Mouse (Mus musculus) hindbrain, embryonic 16.5 days (tissue): ENCODE data around the gene Col27a1. TPM values are rescaled to one million over a fixed set of nuclear protein-coding genes. Genes with fewer than 3 reads are reported as not detected.
A peak's percentile ranks its signal among the peaks of the same experiment; 100 is the strongest.

Experiments used
- ATAC-seq: fragments of 200-750 bp; cut with Nextera tagmentation; 2 replicates; pipeline ENCODE4 v1.8.0; 2017; ENCODE audit warnings: moderate TSS enrichment, moderate library complexity
- H3K27ac ChIP-seq: fragments of 300-500 bp; sonication (generic); 2 replicates; pipeline ENCODE4 v1.5.1; 2014; ENCODE audit warnings: low read depth, mild to moderate bottlenecking, control low read depth, low read length, moderate library complexity
- H3K27me3 ChIP-seq: fragments of 300-500 bp; sonication (generic); replicated peaks from 2 replicates; pipeline ENCODE4 v1.6.1; 2014; ENCODE audit warnings: low read length; ENCODE audit not compliant: control insufficient read depth, insufficient read depth
- H3K36me3 ChIP-seq: fragments of 300-500 bp; sonication (generic); 2 replicates; pipeline ENCODE4 v1.6.1; 2014; ENCODE audit warnings: mild to moderate bottlenecking, low read length, moderate library complexity, mixed read lengths; ENCODE audit not compliant: control insufficient read depth, insufficient read depth
- H3K4me1 ChIP-seq: fragments of 300-500 bp; sonication (generic); 2 replicates; pipeline ENCODE4 v1.6.1; 2014; ENCODE audit warnings: low read depth, low read length; ENCODE audit not compliant: control insufficient read depth, insufficient read depth
- H3K4me2 ChIP-seq: fragments of 300-500 bp; sonication (generic); 2 replicates; pipeline ENCODE4 v1.6.1; 2014; ENCODE audit warnings: mild to moderate bottlenecking, low read length, control low read depth, moderate library complexity
- H3K4me3 ChIP-seq: fragments of 300-500 bp; sonication (generic); 2 replicates; pipeline ENCODE4 v1.5.1; 2014; ENCODE audit warnings: mild to moderate bottlenecking, low read length, control low read depth, moderate library complexity
- H3K9ac ChIP-seq: fragments of 300-500 bp; sonication (generic); 2 replicates; pipeline ENCODE4 v1.6.1; 2014; ENCODE audit warnings: low read depth, mild to moderate bottlenecking, control low read depth, low read length, moderate library complexity
- H3K9me3 ChIP-seq: fragments of 300-500 bp; sonication (generic); 2 replicates; pipeline ENCODE4 v1.6.1; 2014; ENCODE audit warnings: mild to moderate bottlenecking, low read length, moderate library complexity; ENCODE audit not compliant: control insufficient read depth
- WGBS: fragments of 180-500 bp; shearing (Covaris S2); extraction: QIAGEN DNeasy Blood & Tissue Kit; methylation state at CpG from one replicate; pipeline ENCODE4 v1.1.7; 2014; 5-methylcytosine and 5-hydroxymethylcytosine counted together
- polyA plus RNA-seq: library from polyadenylated mRNA; unstranded; fragments of >200 nt; fragmentation: Nextera tagmentation; extraction: Ambion mirVana; gene quantifications from 2 replicates; pipeline ENCODE4 v1.2.1, GENCODE M21; 2015

Gene Col27a1
- polyA plus RNA-seq, 1 experiment from 2014 or later: 2.7 TPM

DNA sequence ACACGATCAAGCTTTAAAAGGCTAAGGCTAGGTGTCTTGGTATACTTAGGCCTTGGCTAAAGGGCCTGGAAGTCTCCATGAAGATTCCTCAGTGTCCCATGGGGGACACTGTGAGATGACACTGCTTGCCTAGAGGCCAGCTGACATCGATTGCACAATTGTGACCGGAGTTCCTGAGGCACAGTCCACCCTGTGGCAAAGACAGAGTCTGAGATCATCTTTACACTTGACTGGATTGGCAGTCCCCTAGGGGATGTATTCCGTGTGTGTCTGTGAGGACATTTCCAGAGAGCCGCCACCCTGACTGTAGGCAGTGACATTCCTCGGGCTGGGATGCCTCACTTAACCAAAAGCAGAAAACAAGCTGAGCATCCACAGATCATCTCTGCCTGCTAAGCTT lies 146.1 kb downstream of the Col27a1 start:
- no peak overlapping the region for H3K4me2 ChIP-seq
- H3K36me3 ChIP-seq: no peaks in the 10 kb centered on the region
- no peaks in the 10 kb centered on the region for H3K4me1 ChIP-seq
- H3K9ac ChIP-seq: no peak overlapping the region
- H3K27me3 ChIP-seq: no peaks in the 10 kb centered on the region
- H3K4me3 ChIP-seq: no peak overlapping the region
- no peaks in the 10 kb centered on the region for H3K9me3 ChIP-seq
- ATAC-seq: no peak
- no peak overlapping the region for H3K27ac ChIP-seq
- WGBS: 65% methylated on average over 6 of the region's 6 CpGs

DNA sequence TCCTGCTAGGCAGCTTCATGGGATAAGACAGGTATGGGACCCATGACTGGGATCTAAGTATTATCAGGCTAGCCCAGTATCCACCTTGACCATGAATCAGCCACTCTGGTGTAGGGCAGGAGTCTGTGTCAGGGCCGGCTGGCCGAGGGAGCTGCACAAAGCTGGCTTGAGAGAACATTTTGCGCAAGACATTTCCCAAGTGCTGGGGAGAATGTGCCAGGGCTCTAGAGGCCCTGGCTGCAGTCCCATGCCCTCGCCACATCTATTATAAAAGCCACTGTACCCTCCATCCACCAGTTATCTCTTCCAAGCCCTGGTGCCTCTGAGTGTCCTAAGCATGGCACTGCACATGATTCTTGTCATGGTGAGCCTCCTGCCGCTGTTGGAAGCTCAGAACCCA lies 148.3 kb downstream of the Col27a1 start, which contains the start of gene Orm2:
Gene Orm2, plus strand, starts transcription at position 300 of the 400 bp plus-strand sequence.
- 83% methylated on average over 4 of the region's 5 CpGs for WGBS
- Histone ChIP-seq H3K27me3 (no peaks in the 10 kb centered on the region), H3K9me3 (no peaks in the 10 kb centered on the region), H3K4me3 (no peak within 1 kb of the TSS), H3K9ac (no peak within 1 kb of the TSS), H3K36me3 (no peaks in the 10 kb centered on the region), H3K4me2 (no peak within 1 kb of the TSS), H3K27ac (no peak within 1 kb of the TSS), H3K4me1 (no peaks in the 10 kb centered on the region)
- peak; percentile 12; the same call in 1 of the 2 replicates for ATAC-seq

DNA sequence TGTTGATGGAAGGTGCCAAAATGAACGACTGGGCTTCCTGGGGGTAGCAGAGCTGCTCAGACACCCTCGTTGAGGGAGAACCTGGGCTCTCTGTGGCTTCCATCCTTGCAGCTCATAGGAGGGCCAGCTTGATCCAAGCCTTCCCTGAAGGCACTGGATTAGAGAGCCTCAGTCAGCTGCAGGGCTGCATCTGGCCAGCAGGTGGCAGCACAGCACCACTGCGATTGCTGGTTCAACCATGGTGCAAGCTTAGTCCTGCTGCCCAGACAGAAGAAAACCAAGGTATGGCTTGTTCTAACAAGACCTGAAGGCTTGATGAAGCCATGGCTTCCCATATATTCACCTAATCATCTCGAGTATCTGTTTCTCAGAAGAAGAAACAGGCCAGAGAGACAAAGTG lies 154.8 kb downstream of the Col27a1 start:
- H3K27ac ChIP-seq: no peak overlapping the region
- no peaks in the 10 kb centered on the region for H3K9me3 ChIP-seq
- no peaks in the 10 kb centered on the region for H3K4me1 ChIP-seq
- H3K36me3 ChIP-seq: peaks cover 3% of the 10 kb centered on the region
- WGBS: 26% methylated on average over 4 of the region's 4 CpGs
- H3K4me3 ChIP-seq: no peak overlapping the region
- no peak overlapping the region for H3K4me2 ChIP-seq
- H3K9ac ChIP-seq: no peak overlapping the region
- ATAC-seq: peak; percentile 57
- H3K27me3 ChIP-seq: no peaks in the 10 kb centered on the region

- ATAC-seq: peak; percentile 7; the same call in 1 of the 2 replicates
- no peaks in the 10 kb centered on the region for H3K4me1 ChIP-seq
- WGBS: 22% methylated on average over 7 of the region's 7 CpGs
- peaks cover 3% of the 10 kb centered on the region for H3K36me3 ChIP-seq
- no peaks in the 10 kb centered on the region for H3K9me3 ChIP-seq
- H3K27ac ChIP-seq: no peak overlapping the region
- H3K4me3 ChIP-seq: no peak overlapping the region
- no peaks in the 10 kb centered on the region for H3K27me3 ChIP-seq
- 0 out of 2 replicates have a peak overlapping the region, but pooled peaks have one; percentile 1 for H3K9ac ChIP-seq
- H3K4me2 ChIP-seq: no peak overlapping the region
Observed at GRCm38 (mm10) chr4:63370897-63371296, 157.1 kb downstream of the Col27a1 start.

- peaks cover 3% of the 10 kb centered on the region for H3K36me3 ChIP-seq
- no peak overlapping the region for H3K4me2 ChIP-seq
- H3K4me3 ChIP-seq: no peak overlapping the region
- H3K9ac ChIP-seq: no peak overlapping the region
- H3K9me3 ChIP-seq: no peaks in the 10 kb centered on the region
- H3K27ac ChIP-seq: no peak overlapping the region
- no peak for ATAC-seq
- 60% methylated on average over 3 of the region's 3 CpGs for WGBS
- H3K27me3 ChIP-seq: no peaks in the 10 kb centered on the region
- H3K4me1 ChIP-seq: no peaks in the 10 kb centered on the region
Observed at GRCm38 (mm10) chr4:63371890-63372289, 158.1 kb downstream of the Col27a1 start.

- Histone ChIP-seq H3K27ac (no peak overlapping the region), H3K9ac (no peak overlapping the region), H3K27me3 (no peaks in the 10 kb centered on the region), H3K4me1 (no peaks in the 10 kb centered on the region), H3K4me2 (no peak overlapping the region), H3K36me3 (peaks cover 3% of the 10 kb centered on the region; the same call in 1 of the 2 replicates), H3K9me3 (no peaks in the 10 kb centered on the region), H3K4me3 (no peak overlapping the region)
- no peak for ATAC-seq
- 88% methylated on average over 8 of the region's 8 CpGs for WGBS
Observed at GRCm38 (mm10) chr4:63373404-63373803, 159.6 kb downstream of the Col27a1 start.

DNA sequence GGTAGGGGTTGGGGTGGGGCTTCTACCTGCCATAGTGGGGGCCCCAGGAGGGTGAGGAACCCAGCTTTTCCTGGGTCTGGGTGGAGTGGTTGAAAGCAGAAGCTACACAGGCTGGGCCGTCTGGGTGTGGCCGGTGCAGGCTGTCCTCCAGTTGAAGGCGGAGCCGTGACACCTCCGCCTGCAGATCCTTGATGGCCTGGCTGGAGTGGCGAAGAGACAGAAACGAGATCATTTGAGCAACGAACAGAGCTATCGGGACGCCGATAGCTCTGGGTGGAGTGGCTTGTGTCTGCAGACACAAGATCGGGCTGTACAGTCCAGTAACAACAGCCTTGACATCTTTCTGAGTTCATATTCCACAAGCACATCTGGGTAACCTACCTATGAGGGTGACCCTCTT lies 160.5 kb downstream of the Col27a1 start:
- no peak for ATAC-seq
- no peaks in the 10 kb centered on the region for H3K4me1 ChIP-seq
- H3K4me2 ChIP-seq: no peak overlapping the region
- H3K27me3 ChIP-seq: no peaks in the 10 kb centered on the region
- WGBS: 87% methylated on average over 12 of the region's 12 CpGs
- H3K36me3 ChIP-seq: peaks cover 6% of the 10 kb centered on the region; the same call in 1 of the 2 replicates
- H3K27ac ChIP-seq: no peak overlapping the region
- H3K4me3 ChIP-seq: no peak overlapping the region
- no peak overlapping the region for H3K9ac ChIP-seq
- H3K9me3 ChIP-seq: no peaks in the 10 kb centered on the region

GRCm38 (mm10) chr4:63375367-63375766 lies 161.6 kb downstream of the Col27a1 start:
- H3K9ac ChIP-seq: 0 out of 2 replicates have a peak overlapping the region, but pooled peaks have one; percentile 19
- no peak overlapping the region for H3K4me3 ChIP-seq
- H3K4me2 ChIP-seq: no peak overlapping the region
- ATAC-seq: peak; percentile 82
- H3K9me3 ChIP-seq: no peaks in the 10 kb centered on the region
- 40% methylated on average over 1 of the region's 1 CpGs for WGBS
- no peak overlapping the region for H3K27ac ChIP-seq
- no peaks in the 10 kb centered on the region for H3K4me1 ChIP-seq
- no peaks in the 10 kb centered on the region for H3K27me3 ChIP-seq
- peaks cover 4% of the 10 kb centered on the region; the same call in 1 of the 2 replicates for H3K36me3 ChIP-seq

GRCm38 (mm10) chr4:63377483-63377882 lies 163.7 kb downstream of the Col27a1 start:
- H3K9ac ChIP-seq: no peak overlapping the region
- no peaks in the 10 kb centered on the region for H3K4me1 ChIP-seq
- H3K27me3 ChIP-seq: no peaks in the 10 kb centered on the region
- H3K36me3 ChIP-seq: peaks cover 3% of the 10 kb centered on the region; the same call in 1 of the 2 replicates
- no peak overlapping the region for H3K4me3 ChIP-seq
- no peak overlapping the region for H3K27ac ChIP-seq
- no peaks in the 10 kb centered on the region for H3K9me3 ChIP-seq
- H3K4me2 ChIP-seq: no peak overlapping the region
- 67% methylated on average over 7 of the region's 7 CpGs for WGBS
- no peak for ATAC-seq
